1 mouse cellular context compared by ENCODE assay signal in the genomic region with DNA sequence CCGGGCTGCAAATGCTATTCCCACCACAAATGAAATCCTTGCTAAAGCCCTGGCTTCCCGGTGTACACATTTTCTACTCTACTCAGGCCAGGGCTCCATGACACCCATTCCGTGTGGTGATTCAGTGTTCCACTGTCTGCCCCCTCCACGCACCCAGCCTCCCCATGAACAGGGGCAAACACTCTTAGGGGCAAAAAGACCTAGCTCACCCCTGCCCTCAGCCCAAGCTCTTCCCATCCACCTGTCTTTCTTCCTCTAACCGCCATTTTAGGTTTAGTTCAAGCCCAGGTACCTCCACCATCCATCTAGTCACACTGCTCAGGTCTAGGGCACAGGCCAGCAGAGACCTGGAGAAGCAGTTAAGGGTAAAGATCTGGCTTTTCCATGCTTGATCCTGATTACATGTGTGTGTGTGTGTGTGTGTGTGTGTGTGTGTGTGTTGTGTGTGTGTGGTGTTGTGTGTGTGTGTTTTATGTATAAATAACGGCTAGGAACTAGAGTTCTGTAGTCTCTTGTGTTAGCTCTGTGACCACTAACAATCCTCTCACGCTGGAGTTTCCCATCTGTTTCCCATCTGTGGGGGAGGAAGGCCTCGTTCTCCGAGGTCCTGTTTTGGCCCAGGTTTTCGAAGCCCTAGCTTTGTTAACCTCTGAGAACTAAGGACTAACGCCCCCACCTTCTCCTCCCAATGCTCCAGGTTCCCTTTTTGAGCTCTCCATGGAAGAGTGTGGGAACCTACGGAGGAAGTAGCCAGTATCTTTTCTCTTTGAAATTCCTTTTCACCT.
TF ChIP-seq lines count a peak whose summit lies in the region.

No protein-coding gene starts in this region.

TF ChIP-seq in MEL, 35 proteins besides CTCF, POLR2A, EP300 and RAD21 (continued from another document):
- TF ChIP-seq NELFE (IDR thresholded peaks at IDR 0.05; ENCODE audit: low read depth, low read length) (no peak), MAZ (IDR thresholded peaks at IDR 0.05; ENCODE audit: low read depth, low read length) (no peak)
TF ChIP-seq in MEL: peak in this region for 0.
